Mouse (Mus musculus) midbrain, postnatal 0 days (tissue): ENCODE measurements around the gene Cyfip1. TPM values are rescaled to one million over a fixed set of nuclear protein-coding genes. Genes with fewer than 3 reads are reported as not detected.
A peak's percentile ranks its signal among the peaks of the same experiment; 100 is the strongest.

Source experiments
- ATAC-seq: fragments of 200-750 bp; cut with Nextera tagmentation; 2 replicates; pipeline ENCODE4 v1.8.0; 2017; ENCODE audit warnings: moderate number of reproducible peaks, mild to moderate bottlenecking, moderate TSS enrichment, moderate library complexity; ENCODE audit not compliant: low FRiP score
- DNase-seq: peaks from one replicate; pipeline ENCODE4 v3.0.0-alpha.2; 2015; ENCODE audit warnings: low spot score
- H3K27ac ChIP-seq: fragments of 300-500 bp; sonication (generic); 2 replicates; pipeline ENCODE4 v1.5.1; 2014; ENCODE audit warnings: low read depth, mild to moderate bottlenecking, low read length, mixed read lengths
- H3K27me3 ChIP-seq: fragments of 300-500 bp; sonication (generic); 2 replicates; pipeline ENCODE4 v1.6.1; 2014; ENCODE audit warnings: low read length, control low read depth, mixed read lengths; ENCODE audit not compliant: insufficient read depth
- H3K36me3 ChIP-seq: fragments of 300-500 bp; sonication (generic); 2 replicates; pipeline ENCODE4 v1.6.1; 2014; ENCODE audit warnings: low read length, control low read depth, mixed read lengths; ENCODE audit not compliant: insufficient read depth
- H3K4me1 ChIP-seq: fragments of 300-500 bp; sonication (generic); 2 replicates; pipeline ENCODE4 v1.6.1; 2014; ENCODE audit warnings: mild to moderate bottlenecking, control low read depth, antibody characterized with exemption, low read length, mixed read lengths; ENCODE audit not compliant: insufficient read depth
- H3K4me2 ChIP-seq: fragments of 300-500 bp; sonication (generic); 2 replicates; pipeline ENCODE4 v1.6.1; 2014; ENCODE audit warnings: low read depth, mild to moderate bottlenecking, low read length, mixed read lengths; ENCODE audit not compliant: poor library complexity, severe bottlenecking
- H3K4me3 ChIP-seq: fragments of 300-500 bp; sonication (generic); 2 replicates; pipeline ENCODE4 v1.5.1; 2014; ENCODE audit warnings: low read depth, mild to moderate bottlenecking, low read length, moderate library complexity
- H3K9ac ChIP-seq: fragments of 300-500 bp; sonication (generic); replicated peaks from 2 replicates; pipeline ENCODE4 v1.6.1; 2014; ENCODE audit warnings: mild to moderate bottlenecking, low read length, moderate library complexity, mixed read lengths; ENCODE audit not compliant: poor library complexity, severe bottlenecking
- H3K9me3 ChIP-seq: fragments of 300-500 bp; sonication (generic); 2 replicates; pipeline ENCODE4 v1.6.1; 2016; ENCODE audit warnings: low read length, control low read depth
- CTCF ChIP-seq: IDR thresholded peaks from 2 replicates; pipeline ENCODE4 v1.5.1; 2016; ENCODE audit warnings: antibody characterized with exemption, mild to moderate bottlenecking
- WGBS: fragments of 180-500 bp; shearing (Covaris S2); extraction: QIAGEN DNeasy Blood & Tissue Kit; methylation state at CpG from one replicate; pipeline ENCODE4 v1.1.7; 2014; 5-methylcytosine and 5-hydroxymethylcytosine counted together
- polyA plus RNA-seq: library from polyadenylated mRNA; unstranded; fragments of >200 nt; fragmentation: Nextera tagmentation; extraction: Ambion mirVana; gene quantifications from 2 replicates; pipeline ENCODE4 v1.2.1, GENCODE M21; 2015
- total RNA-seq: library from RNA; depleted of rRNA; stranded (reverse); fragments of >200 nt; gene quantifications from 2 replicates; pipeline ENCODE4 v1.2.3, GENCODE M21; 2014

Cyfip1 gene
- total and polyA plus RNA-seq, 2 experiments from 2014 or later = 31.4 to 49.5 TPM

DNA sequence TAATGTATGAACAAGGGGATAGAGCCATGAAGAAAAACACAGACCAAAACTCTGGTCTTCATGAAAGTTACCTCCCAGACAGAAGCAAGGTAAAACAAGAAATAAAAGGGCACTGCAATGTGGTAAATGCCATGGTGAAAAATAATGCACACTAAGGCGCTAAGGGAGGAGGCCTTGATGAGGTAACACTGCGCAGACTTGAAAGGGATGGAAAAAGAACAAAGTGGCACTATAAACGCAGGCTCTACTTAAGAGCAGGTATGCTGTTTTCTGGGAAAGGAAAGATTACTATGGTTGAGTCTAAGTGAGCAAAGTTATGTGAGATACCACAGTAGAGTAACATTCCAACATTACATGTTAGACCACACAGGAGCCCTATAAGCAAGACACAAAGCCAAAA lies 118.3 kb downstream of the Cyfip1 start:
- H3K9ac ChIP-seq = no peak overlapping the region
- H3K27me3 ChIP-seq = no peaks in the 10 kb centered on the region
- H3K4me2 ChIP-seq = no peak overlapping the region
- no peak for TF ChIP-seq CTCF
- no peaks in the 10 kb centered on the region for H3K9me3 ChIP-seq
- H3K4me1 ChIP-seq = peaks cover 6% of the 10 kb centered on the region
- H3K27ac ChIP-seq = no peak overlapping the region
- no peak overlapping the region for H3K4me3 ChIP-seq
- no peaks in the 10 kb centered on the region for H3K36me3 ChIP-seq
- no peak for DNase-seq
- WGBS = 95% methylated on average over 3 of the region's 3 CpGs
- ATAC-seq = no peak

GRCm38 (mm10) chr7:55960506-55960905 lies 119.0 kb downstream of the Cyfip1 start:
- no peak for TF ChIP-seq CTCF
- H3K4me3 ChIP-seq = no peak overlapping the region
- H3K9me3 ChIP-seq = no peaks in the 10 kb centered on the region
- ATAC-seq = no peak
- 98% methylated on average over 1 of the region's 1 CpGs for WGBS
- no peak overlapping the region for H3K27ac ChIP-seq
- no peak overlapping the region for H3K4me2 ChIP-seq
- no peaks in the 10 kb centered on the region for H3K27me3 ChIP-seq
- no peak overlapping the region for H3K9ac ChIP-seq
- no peak for DNase-seq
- no peaks in the 10 kb centered on the region for H3K36me3 ChIP-seq
- H3K4me1 ChIP-seq = peaks cover 6% of the 10 kb centered on the region

DNA sequence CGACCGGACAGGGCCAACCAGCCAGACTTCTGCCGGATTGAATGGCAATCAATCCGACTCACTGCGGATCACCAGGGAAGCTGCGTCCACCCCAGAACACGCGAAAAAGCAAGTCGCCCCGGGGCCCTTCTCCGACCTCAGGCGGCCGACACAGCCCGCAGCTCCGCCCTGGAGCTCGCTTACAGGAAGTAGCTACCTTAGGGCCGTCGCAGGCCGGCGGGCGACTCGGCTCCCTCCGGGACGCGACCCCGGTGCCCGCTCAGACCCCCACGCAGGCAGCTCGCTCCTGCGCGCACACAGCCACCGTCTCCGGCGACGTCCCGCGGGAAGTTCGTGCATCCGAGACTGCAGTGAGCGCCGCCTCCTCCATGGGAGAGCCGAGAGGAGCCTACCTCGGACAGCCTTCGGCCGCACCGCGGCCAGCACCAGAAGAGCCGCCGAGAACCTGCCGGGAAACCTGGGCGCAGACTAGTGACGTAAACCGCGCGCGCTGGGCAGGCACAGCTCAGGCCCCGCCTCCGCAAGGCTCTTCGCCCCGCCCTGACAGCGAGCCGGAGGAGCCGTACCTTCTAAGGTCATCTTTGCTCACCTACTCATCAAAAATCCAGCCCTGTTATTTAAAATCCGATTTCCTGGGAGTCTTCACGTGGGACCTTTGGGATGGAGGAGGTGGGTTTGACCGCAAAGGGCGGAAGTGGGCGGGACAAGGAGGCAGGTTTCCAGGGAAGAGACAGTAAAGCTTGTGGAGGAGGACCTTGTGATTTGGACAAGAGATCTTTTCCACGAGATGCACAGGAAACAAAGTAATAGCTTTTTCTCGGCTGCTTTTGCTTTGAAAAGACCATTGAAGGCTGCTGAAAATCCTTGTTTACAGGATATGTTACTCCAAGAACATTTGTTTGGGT lies 120.7 kb downstream of the Cyfip1 start, which contains the start of gene Nipa2:
Gene Nipa2, minus strand, starts transcription at position 473 of the 905 bp plus-strand sequence.
- no peaks in the 10 kb centered on the region for H3K27me3 ChIP-seq
- peak within 1 kb of the TSS; percentile 90 for H3K27ac ChIP-seq
- no peaks in the 10 kb centered on the region for H3K36me3 ChIP-seq
- peak within 1 kb of the TSS; percentile 62 for H3K4me2 ChIP-seq
- peak within 1 kb of the TSS; percentile 93 for H3K9ac ChIP-seq
- DNase-seq = peak; percentile 93
- no peaks in the 10 kb centered on the region for H3K9me3 ChIP-seq
- H3K4me1 ChIP-seq = peaks cover 6% of the 10 kb centered on the region
- TF ChIP-seq CTCF = peak; percentile 9
- peak within 1 kb of the TSS; percentile 97 for H3K4me3 ChIP-seq
- under 1% methylated on average over 70 of the region's 70 CpGs for WGBS
- ATAC-seq = peak; percentile 98

GRCm38 (mm10) chr7:55966866-55967460 lies 125.4 kb downstream of the Cyfip1 start:
- Histone ChIP-seq H3K4me2 (no peak overlapping the region), H3K9me3 (no peaks in the 10 kb centered on the region), H3K27ac (no peak overlapping the region), H3K27me3 (no peaks in the 10 kb centered on the region), H3K36me3 (no peaks in the 10 kb centered on the region), H3K9ac (no peak overlapping the region), H3K4me3 (no peak overlapping the region), H3K4me1 (peaks cover 3% of the 10 kb centered on the region; the same call in 1 of the 2 replicates)
- WGBS = 29% methylated on average over 3 of the region's 3 CpGs
- ATAC-seq (no peak), DNase-seq (no peak)
- no peak for TF ChIP-seq CTCF

DNA sequence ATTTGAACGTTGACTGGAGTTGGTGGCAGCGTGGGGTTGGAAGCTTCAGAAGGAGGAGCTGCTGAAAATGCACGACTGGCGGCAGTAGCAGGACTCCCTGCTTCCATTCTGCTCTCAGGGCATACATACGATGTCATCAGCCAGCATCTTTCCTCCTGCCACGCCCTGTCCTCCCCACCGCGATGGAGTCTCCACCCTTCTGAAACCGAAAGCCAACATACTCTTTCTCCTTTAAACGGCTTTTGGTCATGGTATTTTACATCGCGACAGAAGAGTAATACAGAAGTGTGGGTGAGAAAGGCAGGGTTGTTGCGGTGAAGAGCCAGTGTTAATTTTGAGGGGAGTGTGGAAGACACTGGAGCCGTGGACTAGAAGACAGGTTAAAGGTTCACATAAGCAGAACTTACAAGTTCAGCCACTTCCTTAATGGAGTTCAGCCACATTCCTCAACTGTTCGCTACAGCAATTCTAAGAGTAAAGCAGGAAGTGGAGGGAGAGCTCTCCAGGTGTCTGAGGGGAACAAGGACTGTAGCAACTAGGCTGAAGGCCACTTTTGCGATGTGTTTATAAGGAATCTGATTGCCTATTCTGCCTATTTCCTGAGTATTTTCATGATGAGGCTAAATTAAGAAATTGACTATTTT lies 126.8 kb downstream of the Cyfip1 start:
- ATAC-seq = no peak
- Histone ChIP-seq H3K4me1 (peaks cover under 1% of the 10 kb centered on the region; the same call in 1 of the 2 replicates), H3K4me3 (peak overlapping the region; percentile 13; the same call in 1 of the 2 replicates), H3K9me3 (no peaks in the 10 kb centered on the region), H3K36me3 (no peaks in the 10 kb centered on the region), H3K4me2 (peak overlapping the region; percentile 30; the same call in 1 of the 2 replicates), H3K27ac (no peak overlapping the region), H3K9ac (0 out of 2 replicates have a peak overlapping the region, but pooled peaks have one; percentile 4), H3K27me3 (no peaks in the 10 kb centered on the region)
- TF ChIP-seq CTCF = no peak
- WGBS = 54% methylated on average over 16 of the region's 16 CpGs
- DNase-seq = peak; percentile 4
